Mouse (Mus musculus) lung, adult 2 months (tissue): Measurements from ENCODE around the gene Gm20388. TPM values are rescaled to one million over a fixed set of nuclear protein-coding genes. Genes with fewer than 3 reads are reported as not detected.

Experiments used
- DNase-seq: peaks from one replicate; pipeline ENCODE4 v3.0.0; 2022
- H3K4me1 ChIP-seq: fragments of 200-500 bp; 2 replicates; pipeline ENCODE4 v1.6.1; 2011; ENCODE audit warnings: low read length; ENCODE audit not compliant: control insufficient read depth, insufficient read depth
- H3K4me3 ChIP-seq: fragments of 200-500 bp; replicated peaks from 2 replicates; pipeline ENCODE3; 2011; ENCODE audit warnings: low read depth, mild to moderate bottlenecking, control low read depth, low read length; ENCODE audit errors: extremely low read depth
- CTCF ChIP-seq: fragments of 200-500 bp; IDR thresholded peaks from 2 replicates; pipeline ENCODE4 v1.5.1; 2011; ENCODE audit warnings: mild to moderate bottlenecking, low read length, control low read depth; ENCODE audit not compliant: insufficient read depth
- POLR2A ChIP-seq: fragments of 200-500 bp; IDR thresholded peaks from 2 replicates; pipeline ENCODE4 v1.6.1; 2011; ENCODE audit warnings: low read depth, mild to moderate bottlenecking, control low read depth, low read length, borderline replicate concordance; ENCODE audit errors: extremely low read depth
- WGBS: fragments of 180-500 bp; shearing (Covaris S2); methylation state at CpG from one replicate; pipeline ENCODE4 v1.1.7; 2018; 5-methylcytosine and 5-hydroxymethylcytosine counted together
- polyA plus RNA-seq: library from polyadenylated mRNA; depleted of rRNA; stranded (reverse); fragments of >200 nt; gene quantifications from 2 replicates; pipeline ENCODE4 v1.2.3, GENCODE M21; 2012

Gm20388 gene
- polyA plus RNA-seq, 1 experiment = 67.8 TPM

GRCm38 (mm10) chr8:121609916-121610315 is 1699.3 kb downstream of the Gm20388 start:
- TF ChIP-seq POLR2A (no peak), CTCF (no peak)
- no peak for DNase-seq
- WGBS = 79% methylated on average over 11 of the region's 11 CpGs
- Histone ChIP-seq H3K4me3 (no peak overlapping the region), H3K4me1 (peaks cover 11% of the 10 kb centered on the region)

DNA sequence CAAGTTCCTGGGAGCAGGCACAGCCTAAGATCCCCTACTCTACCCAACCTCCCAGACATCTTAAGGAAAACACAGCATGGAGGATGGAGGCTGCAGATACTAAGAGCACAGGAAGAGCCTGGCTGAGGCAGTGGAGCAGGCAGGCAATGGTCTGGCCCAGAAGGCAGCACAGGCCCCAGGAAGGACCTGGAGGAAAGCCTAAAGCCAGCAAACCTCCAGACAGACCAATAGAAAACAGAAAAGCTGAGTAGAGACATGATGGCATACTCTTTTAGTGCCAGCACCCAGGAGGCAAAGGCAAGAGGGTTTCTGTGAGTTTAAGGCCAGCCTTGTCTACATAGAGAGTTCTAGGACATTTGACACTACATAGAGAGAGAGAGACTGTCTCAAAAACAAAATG is 1702.8 kb downstream of the Gm20388 start:
- no peak for DNase-seq
- Histone ChIP-seq H3K4me1 (peaks cover 20% of the 10 kb centered on the region), H3K4me3 (no peak overlapping the region)
- no peak for TF ChIP-seq CTCF
- no peak for TF ChIP-seq POLR2A

- peak; percentile 59 for DNase-seq
- no peak for TF ChIP-seq CTCF
- TF ChIP-seq POLR2A = peak; percentile 53; the same call in 1 of the 2 replicates
- 20% methylated on average over 7 of the region's 7 CpGs for WGBS
These were observed 1708.9 kb downstream of the Gm20388 start for GRCm38 (mm10) chr8:121619401-121619995.

GRCm38 (mm10) chr8:121620801-121621516 is 1710.3 kb downstream of the Gm20388 start:
- peak; percentile 45 for DNase-seq
- H3K4me3 ChIP-seq = no peak overlapping the region
- H3K4me1 ChIP-seq = peaks cover 40% of the 10 kb centered on the region
- TF ChIP-seq CTCF (no peak), POLR2A (no peak)
- 56% methylated on average over 12 of the region's 12 CpGs for WGBS

More at GRCm38 (mm10) chr8:121619401-121619995, 1708.9 kb downstream of the Gm20388 start:
- Histone ChIP-seq H3K4me1 (peaks cover 37% of the 10 kb centered on the region), H3K4me3 (no peak overlapping the region)

DNA sequence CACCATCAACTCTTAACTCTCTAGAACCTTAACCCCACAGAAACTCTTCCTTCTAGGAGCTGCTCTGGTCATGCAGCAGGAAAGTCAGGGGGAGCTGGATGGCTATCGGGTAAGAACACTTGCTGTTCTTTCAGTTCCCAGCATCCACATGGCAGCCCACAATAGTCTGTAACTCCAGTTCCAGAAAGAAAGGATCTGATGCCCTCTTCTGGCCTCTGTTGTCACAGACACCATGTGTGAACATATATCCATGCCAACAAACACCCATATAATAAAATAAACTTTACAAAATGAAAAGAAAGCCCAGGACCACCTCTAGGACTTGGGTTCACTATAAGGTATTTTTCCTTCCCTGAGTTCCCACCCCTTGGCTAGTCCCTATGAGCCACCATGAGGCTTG is 1711.2 kb downstream of the Gm20388 start:
- Histone ChIP-seq H3K4me1 (peaks cover 42% of the 10 kb centered on the region), H3K4me3 (no peak overlapping the region)
- WGBS = 31% methylated on average over 1 of the region's 1 CpGs
- TF ChIP-seq CTCF = no peak
- TF ChIP-seq POLR2A = no peak
- no peak for DNase-seq

- Histone ChIP-seq H3K4me3 (no peak overlapping the region), H3K4me1 (peaks cover 37% of the 10 kb centered on the region)
- DNase-seq = no peak
- no peak for TF ChIP-seq CTCF
- no peak for TF ChIP-seq POLR2A
- 70% methylated on average over 8 of the region's 8 CpGs for WGBS
These were observed 1712.4 kb downstream of the Gm20388 start for GRCm38 (mm10) chr8:121623043-121623442.

DNA sequence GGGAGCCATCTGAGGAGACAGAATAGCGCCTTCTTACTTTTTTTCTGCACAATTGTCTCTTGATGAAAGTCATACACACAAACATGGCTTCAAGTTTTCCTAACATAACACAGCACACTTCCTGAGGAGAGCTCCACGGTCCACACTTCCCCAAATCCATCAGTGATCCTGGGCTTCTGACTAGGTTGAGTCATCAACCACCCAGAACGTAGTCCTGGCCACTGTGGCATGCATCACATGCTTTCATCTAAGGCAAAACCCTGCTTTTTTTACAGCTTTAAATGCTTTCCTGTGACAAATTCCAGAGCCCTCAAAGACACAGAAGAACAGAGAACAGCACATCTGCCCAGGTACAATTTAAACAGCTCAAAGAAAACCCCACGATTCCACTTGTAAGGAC is 1718.0 kb downstream of the Gm20388 start:
- TF ChIP-seq CTCF (no peak), POLR2A (no peak)
- Histone ChIP-seq H3K4me1 (peaks cover 24% of the 10 kb centered on the region), H3K4me3 (no peak overlapping the region)
- no peak for DNase-seq
- 64% methylated on average over 4 of the region's 4 CpGs for WGBS

- no peak for DNase-seq
- H3K4me3 ChIP-seq = no peak overlapping the region
- 30% methylated on average over 7 of the region's 7 CpGs for WGBS
- peaks cover 30% of the 10 kb centered on the region for H3K4me1 ChIP-seq
- TF ChIP-seq CTCF (no peak), POLR2A (no peak)
These were observed 1721.0 kb downstream of the Gm20388 start for GRCm38 (mm10) chr8:121631645-121632071.

- no peak for DNase-seq
- TF ChIP-seq POLR2A (no peak), CTCF (no peak)
- WGBS = 59% methylated on average over 5 of the region's 5 CpGs
- Histone ChIP-seq H3K4me1 (peaks cover 33% of the 10 kb centered on the region), H3K4me3 (no peak overlapping the region)
These were observed 1721.8 kb downstream of the Gm20388 start for GRCm38 (mm10) chr8:121632401-121632800.

- Histone ChIP-seq H3K4me3 (no peak overlapping the region), H3K4me1 (peaks cover 36% of the 10 kb centered on the region)
- WGBS = 23% methylated on average over 6 of the region's 6 CpGs
- TF ChIP-seq CTCF (no peak), POLR2A (no peak)
- DNase-seq = no peak
These were observed 1724.9 kb downstream of the Gm20388 start for GRCm38 (mm10) chr8:121635534-121635933.

GRCm38 (mm10) chr8:121636180-121636579 is 1725.5 kb downstream of the Gm20388 start:
- WGBS = 57% methylated on average over 8 of the region's 8 CpGs
- no peak for TF ChIP-seq POLR2A
- TF ChIP-seq CTCF = no peak
- peaks cover 34% of the 10 kb centered on the region for H3K4me1 ChIP-seq
- no peak for DNase-seq
- H3K4me3 ChIP-seq = no peak overlapping the region
